Mouse (Mus musculus) lung, embryonic 15.5 days (tissue): ENCODE data around the gene Pex11g. TPM values are rescaled to one million over a fixed set of nuclear protein-coding genes. Genes with fewer than 3 reads are reported as not detected.

Source experiments
- ATAC-seq: fragments of 200-750 bp; cut with Nextera tagmentation; 2 replicates; pipeline ENCODE4 v1.8.0; 2017; ENCODE audit warnings: moderate number of reproducible peaks, borderline replicate concordance; ENCODE audit not compliant: low FRiP score, low TSS enrichment; ENCODE audit errors: extremely low read depth
- H3K27ac ChIP-seq: fragments of 300-500 bp; sonication (generic); 2 replicates; pipeline ENCODE4 v1.5.1; 2015; ENCODE audit warnings: moderate library complexity, mild to moderate bottlenecking, inconsistent platforms
- H3K27me3 ChIP-seq: fragments of 300-500 bp; sonication (generic); 2 replicates; pipeline ENCODE4 v1.6.1; 2015; ENCODE audit warnings: inconsistent platforms
- H3K36me3 ChIP-seq: fragments of 300-500 bp; sonication (generic); 2 replicates; pipeline ENCODE4 v1.6.1; 2015; ENCODE audit warnings: inconsistent platforms
- H3K4me1 ChIP-seq: fragments of 300-500 bp; sonication (generic); 2 replicates; pipeline ENCODE4 v1.6.1; 2015; ENCODE audit warnings: inconsistent platforms
- H3K4me2 ChIP-seq: fragments of 300-500 bp; sonication (generic); 2 replicates; pipeline ENCODE4 v1.6.1; 2015; ENCODE audit warnings: inconsistent platforms, mild to moderate bottlenecking, moderate library complexity
- H3K4me3 ChIP-seq: fragments of 300-500 bp; sonication (generic); 2 replicates; pipeline ENCODE4 v1.5.1; 2015; ENCODE audit warnings: mild to moderate bottlenecking, inconsistent platforms
- H3K9ac ChIP-seq: fragments of 300-500 bp; sonication (generic); 2 replicates; pipeline ENCODE4 v1.6.1; 2015; ENCODE audit warnings: inconsistent platforms
- H3K9me3 ChIP-seq: fragments of 300-500 bp; sonication (generic); 2 replicates; pipeline ENCODE4 v1.6.1; 2016; ENCODE audit warnings: inconsistent platforms
- whole genome bisulfite sequencing: fragments of 180-500 bp; shearing (Covaris S2); methylation state at CpG from one replicate; pipeline ENCODE4 v1.1.7; 2015; 5-methylcytosine and 5-hydroxymethylcytosine counted together
- polyA plus RNA-seq: library from polyadenylated mRNA; unstranded; fragments of >200 nt; fragmentation: Nextera tagmentation; extraction: Ambion mirVana; gene quantifications from 2 replicates; pipeline ENCODE4 v1.2.1, GENCODE M21; 2015

The Pex11g gene
- polyA plus RNA-seq, 1 experiment from 2014 or later, result 11.4 TPM

GRCm38 (mm10) chr8:3411085-3411484, 56.4 kb downstream of the Pex11g start:
- Histone ChIP-seq H3K4me3 (no peak overlapping the region), H3K9me3 (no peaks in the 10 kb centered on the region), H3K9ac (no peak overlapping the region), H3K27me3 (no peaks in the 10 kb centered on the region), H3K36me3 (no peaks in the 10 kb centered on the region), H3K4me1 (0 out of 2 replicates have a peak, but pooled peaks cover 4% of the 10 kb centered on the region), H3K4me2 (no peak overlapping the region), H3K27ac (no peak overlapping the region)
- 74% methylated on average over 2 of the region's 2 CpGs for WGBS
- ATAC-seq, result no peak

DNA sequence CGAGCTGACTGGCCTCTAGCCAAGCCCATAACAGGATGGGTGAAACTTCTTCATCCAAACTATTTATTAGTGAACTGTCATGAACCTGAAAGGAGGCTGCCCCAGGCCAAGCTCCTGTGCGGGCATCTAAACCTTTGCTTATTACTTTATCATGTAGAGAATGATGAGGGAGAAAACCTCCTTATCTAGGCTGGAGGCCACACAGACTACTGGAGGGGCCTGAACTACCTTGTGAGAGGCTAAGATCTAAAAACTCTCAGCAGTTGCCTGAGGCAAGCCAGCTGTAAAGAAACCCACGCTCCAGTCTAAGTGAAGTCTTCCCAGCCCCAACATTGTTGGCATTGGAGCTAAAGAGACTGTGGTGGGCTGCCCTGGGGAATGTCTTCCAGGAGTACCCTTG, 60.1 kb downstream of the Pex11g start:
- Histone ChIP-seq H3K27me3 (no peaks in the 10 kb centered on the region), H3K4me3 (no peak overlapping the region), H3K9ac (no peak overlapping the region), H3K4me1 (0 out of 2 replicates have a peak, but pooled peaks cover 4% of the 10 kb centered on the region), H3K4me2 (no peak overlapping the region), H3K9me3 (no peaks in the 10 kb centered on the region), H3K27ac (no peak overlapping the region), H3K36me3 (no peaks in the 10 kb centered on the region)
- no peak for ATAC-seq
- 67% methylated on average over 3 of the region's 3 CpGs for WGBS

Other genes with a start within 250 kb of the Pex11g start
- gene Insr, start 188.1 kb downstream of the Pex11g start, polyA plus RNA-seq, result 34.8 and 38.8 TPM in 2 replicates
- 0.08 and 0.59 TPM in 2 replicates for gene A430078G23Rik, start 114.3 kb downstream of the Pex11g start, polyA plus RNA-seq
- 6.7 and 7.8 TPM in 2 replicates for gene Arhgef18, start 74.7 kb downstream of the Pex11g start, polyA plus RNA-seq
- gene Tex45, start 3.2 kb upstream of the Pex11g start, polyA plus RNA-seq, result not detected in 2 replicates
- 44.6 and 45.2 TPM in 2 replicates for gene Zfp358, start 25.5 kb upstream of the Pex11g start, polyA plus RNA-seq
- gene Mcoln1, start 32.8 kb upstream of the Pex11g start, polyA plus RNA-seq, result 45.7 and 50.7 TPM in 2 replicates
- gene Pnpla6, start 47.7 kb upstream of the Pex11g start, polyA plus RNA-seq, result 21.7 and 29.9 TPM in 2 replicates
- 0.77 and 1.1 TPM in 2 replicates for gene C330021F23Rik, start 100.3 kb upstream of the Pex11g start, polyA plus RNA-seq
- gene Camsap3, start 119.6 kb upstream of the Pex11g start, polyA plus RNA-seq, result 5.8 and 6.9 TPM in 2 replicates
- gene Xab2, start 153.6 kb upstream of the Pex11g start, polyA plus RNA-seq, result 58.0 and 61.8 TPM in 2 replicates
- gene Pet100, start 153.9 kb upstream of the Pex11g start, polyA plus RNA-seq, result 83.5 and 91.0 TPM in 2 replicates
- 0.12 TPM in 1 of 2 replicates, not detected in the other for gene Pcp2, start 157.9 kb upstream of the Pex11g start, polyA plus RNA-seq
- gene Stxbp2, start 163.3 kb upstream of the Pex11g start, polyA plus RNA-seq, result 75.6 and 84.6 TPM in 2 replicates
- not detected in 2 replicates for gene Retn, start 188.1 kb upstream of the Pex11g start, polyA plus RNA-seq
- gene Mcemp1, start 198.1 kb upstream of the Pex11g start, polyA plus RNA-seq, result 1.8 and 2.0 TPM in 2 replicates
- 6.8 and 8.2 TPM in 2 replicates for gene Fcor, start 204.7 kb upstream of the Pex11g start, polyA plus RNA-seq
- 38.4 and 39.4 TPM in 2 replicates for gene Trappc5, start 208.6 kb upstream of the Pex11g start, polyA plus RNA-seq
- 0.23 TPM in 1 of 2 replicates, not detected in the other for gene Fcer2a, start 226.5 kb upstream of the Pex11g start, polyA plus RNA-seq